In genomic region chr7:79247881-79248389, GRCm38 (mm10) we compare ENCODE assay signal across 12 mouse cellular contexts. TPM values are rescaled to one million over a fixed set of nuclear protein-coding genes. Genes with fewer than 3 reads are reported as not detected.
DNase-seq lines count a peak whose midpoint lies in the region; ATAC-seq and TF ChIP-seq lines count a peak whose summit lies in the region.
"Had no signal": no experiment of that assay in that cellular context is flagged by ENCODE, and none has a peak within 500 bp of the region (broad histone marks: within the 10 kb centered on the region; RNA-seq: fewer than 3 reads in every experiment).

No protein-coding gene starts in this region.

- no peaks in the 10 kb centered on the region for H3K27me3 ChIP-seq in hindbrain, embryonic 13.5 days
- H3K27me3 ChIP-seq in hindbrain, embryonic 14.5 days (ENCODE audit: control insufficient read depth, insufficient read depth, low read length): no peaks in the 10 kb centered on the region
- H3K27me3 ChIP-seq in thymus, adult 2 months (ENCODE audit: control insufficient read depth, insufficient read depth, low read length): no peaks in the 10 kb centered on the region
- H3K27me3 ChIP-seq: limb, embryonic 12.5 days had no signal

- H3K4me3 ChIP-seq in hindbrain, embryonic 13.5 days: no peak overlapping the region
- H3K4me3 ChIP-seq in hindbrain, embryonic 14.5 days (replicated peaks; ENCODE audit: low read length): no peak overlapping the region
- no peak overlapping the region for H3K4me3 ChIP-seq in thymus, adult 2 months (ENCODE audit: control insufficient read depth, insufficient read depth, low read length)
- H3K4me3 ChIP-seq: limb, embryonic 12.5 days; megakaryocyte, embryonic 14.5 days had no signal

- no peak overlapping the region for H3K4me2 ChIP-seq in hindbrain, embryonic 13.5 days
- no peak overlapping the region for H3K4me2 ChIP-seq in hindbrain, embryonic 14.5 days (replicated peaks)
- H3K4me2 ChIP-seq: limb, embryonic 12.5 days had no signal

- H3K27ac ChIP-seq in hindbrain, embryonic 13.5 days: 0 out of 2 replicates have a peak overlapping the region, but pooled peaks have one; percentile 35
- no peak overlapping the region for H3K27ac ChIP-seq in hindbrain, embryonic 14.5 days
- no peak overlapping the region for H3K27ac ChIP-seq in thymus, adult 2 months (ENCODE audit: control insufficient read depth, insufficient read depth, low read length)
- H3K27ac ChIP-seq: limb, embryonic 12.5 days had no signal

- no peak for DNase-seq in hindbrain, embryonic 14.5 days (ENCODE audit: low spot score)
- DNase-seq in adrenal gland, postnatal 10 days: peak; percentile 55
- peak; percentile 29 for DNase-seq in heart, adult 8-10 months (ENCODE audit: low spot score)
- DNase-seq in kidney, postnatal 4 days: peak; percentile 40 to 50
- DNase-seq in thymus, adult 2 months: no peak
- no peak for DNase-seq in urinary bladder, postnatal 4 days (ENCODE audit: low spot score in 2 of 2)
- DNase-seq in B cell, adult 2 months: no peak
- DNase-seq: cerebellum, postnatal 14 days; gastrocnemius, postnatal 25 days had no signal

- H3K4me1 ChIP-seq in hindbrain, embryonic 13.5 days (replicated peaks): peaks cover 11% of the 10 kb centered on the region
- H3K4me1 ChIP-seq in hindbrain, embryonic 14.5 days (replicated peaks; ENCODE audit: control insufficient read depth, insufficient read depth, low read length): 0 out of 2 replicates have a peak, but pooled peaks cover 7% of the 10 kb centered on the region
- H3K4me1 ChIP-seq in thymus, adult 2 months (replicated peaks; ENCODE audit: control insufficient read depth, insufficient read depth, low read length): no peaks in the 10 kb centered on the region; the same call in 1 of the 2 replicates

- TF ChIP-seq CTCF in thymus, adult 2 months (IDR thresholded peaks at IDR 0.05; ENCODE audit: borderline replicate concordance, control insufficient read depth, extremely low read depth, insufficient read depth, low read length, poor library complexity): no peak

- ATAC-seq in hindbrain, embryonic 13.5 days (ENCODE audit: low FRiP score): no peak
- no peak for ATAC-seq in hindbrain, embryonic 14.5 days (ENCODE audit: low FRiP score)

- 58% methylated on average over 7 of the region's 7 CpGs for WGBS in hindbrain, embryonic 13.5 days
- 41% methylated on average over 7 of the region's 7 CpGs for WGBS in hindbrain, embryonic 14.5 days
- 68% methylated on average over 7 of the region's 7 CpGs for WGBS in thymus, adult 2 months

- TF ChIP-seq POLR2A in thymus, adult 2 months (IDR thresholded peaks at IDR 0.05; ENCODE audit: control insufficient read depth, extremely low read depth, insufficient read depth, low read length, poor library complexity): no peak

- H3K9ac ChIP-seq in hindbrain, embryonic 13.5 days: no peak overlapping the region
- no peak overlapping the region for H3K9ac ChIP-seq in hindbrain, embryonic 14.5 days
- H3K9ac ChIP-seq: limb, embryonic 12.5 days had no signal

- H3K36me3 ChIP-seq in hindbrain, embryonic 13.5 days: no peaks in the 10 kb centered on the region
- no peaks in the 10 kb centered on the region for H3K36me3 ChIP-seq in hindbrain, embryonic 14.5 days (replicated peaks; ENCODE audit: control insufficient read depth, insufficient read depth)
- H3K36me3 ChIP-seq in thymus, adult 2 months (ENCODE audit: control insufficient read depth, insufficient read depth, low read length): no peaks in the 10 kb centered on the region
- H3K36me3 ChIP-seq: limb, embryonic 12.5 days had no signal

- H3K9me3 ChIP-seq in hindbrain, embryonic 13.5 days: no peaks in the 10 kb centered on the region
- no peaks in the 10 kb centered on the region for H3K9me3 ChIP-seq in hindbrain, embryonic 14.5 days (ENCODE audit: control insufficient read depth, low read length)
- H3K9me3 ChIP-seq: limb, embryonic 12.5 days had no signal

RNA-seq across cellular contexts. Expression of gene Abhd2, which starts 25.1 kb away (rescaled TPM):
- polyA plus RNA-seq in hindbrain, embryonic 13.5 days (2015; fragmentation: Nextera tagmentation; extraction: Ambion mirVana): 17.3 and 19.5 TPM in 2 replicates
- 25.1 and 26.8 TPM in 2 replicates for polyA plus RNA-seq in hindbrain, embryonic 14.5 days (2014; fragmentation: Nextera tagmentation; extraction: Ambion mirVana)
- 100 to 1,000 TPM; 247 to 382 TPM for total RNA-seq in adrenal gland, postnatal 10 days (2021)
- 10 to 100 TPM; 25.5 to 43.7 (median 29.9) TPM for total RNA-seq in heart, adult 8-10 months (2022)
- polyA plus RNA-seq in thymus, adult 2 months (2012; rRNA removed): 32.5 and 34.0 TPM in 2 replicates

Comparison
In these comparisons a context has a peak if more than half of its experiments do, and no peak if none do; other contexts are left out.
1. DNase-seq: peak in adrenal gland, postnatal 10 days (single experiment), heart, adult 8-10 months (single experiment) and kidney, postnatal 4 days (2 of 2); none in hindbrain, embryonic 14.5 days (single experiment), thymus, adult 2 months (single experiment), urinary bladder, postnatal 4 days (0 of 2) and B cell, adult 2 months (0 of 2).